Mouse (Mus musculus): ENCODE measurements around the gene Clec4f.
"Not testable (repeated sequence)": the region's sequence is repeated elsewhere in the genome, so short reads cannot be mapped to it uniquely, and the experiment has no call there.

Clec4f gene

DNA sequence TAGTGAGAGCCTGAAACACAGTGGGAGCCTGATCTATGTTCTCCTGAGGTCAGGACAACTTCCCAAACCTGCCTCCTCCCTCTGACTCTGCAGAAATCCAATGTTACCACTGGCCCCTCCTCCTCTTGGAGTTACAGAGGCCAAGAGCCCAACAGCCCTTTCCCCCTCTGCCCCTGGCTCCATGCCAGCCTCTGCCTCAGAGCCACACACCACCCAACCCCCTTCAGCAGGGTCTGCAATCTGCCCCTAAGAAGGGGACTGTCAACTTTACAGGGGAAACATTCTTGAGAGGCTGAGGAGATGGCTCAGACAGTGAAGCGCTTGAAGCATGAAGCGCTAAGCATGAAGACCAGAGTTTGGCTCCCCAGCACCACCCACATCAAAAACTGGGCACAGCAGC is at the start of gene Clec4f:
TSS of gene Clec4f (minus strand) at position 101 of the 400 bp plus-strand sequence.
- DNase-seq: no peak

DNA sequence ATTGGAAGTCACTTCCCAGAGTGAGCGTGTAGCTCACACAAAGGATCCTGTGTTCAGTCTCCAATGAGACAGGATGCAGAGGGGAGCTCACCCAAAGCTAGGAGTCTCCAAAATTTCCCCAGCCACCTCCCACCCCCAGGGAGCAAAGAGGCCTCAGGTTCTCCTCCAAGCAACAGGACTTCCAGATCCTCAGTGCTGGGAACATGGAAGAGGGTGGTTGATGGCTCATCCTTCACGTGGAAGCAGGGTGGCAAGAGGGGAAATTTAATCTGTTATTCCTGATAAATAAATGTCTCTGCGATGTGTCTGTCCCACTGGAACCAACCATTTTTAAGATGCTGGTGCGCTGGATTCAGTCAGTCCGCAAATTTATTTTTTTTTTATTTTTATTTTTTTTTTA is 48.7 kb upstream of the Clec4f start:
- no peak for DNase-seq

DNA sequence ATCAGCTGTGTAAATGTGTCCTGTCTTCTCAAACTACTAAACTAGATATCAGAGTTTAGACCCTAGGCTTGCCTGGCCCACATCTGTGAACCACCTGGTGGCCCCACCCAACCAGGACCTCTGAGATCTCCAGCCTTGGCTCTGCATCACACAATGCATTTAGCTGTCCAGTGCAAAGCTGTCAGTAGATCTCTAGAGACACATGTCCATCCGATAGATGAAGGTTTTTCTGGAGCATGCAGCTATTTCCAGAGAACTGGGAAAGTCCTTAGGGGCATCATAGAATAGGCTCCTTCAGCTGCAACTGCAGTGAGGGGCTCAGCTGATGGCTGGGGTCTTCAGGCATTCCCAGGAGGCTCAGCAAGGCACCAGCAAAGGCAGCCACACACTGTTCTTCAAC is 48.3 kb upstream of the Clec4f start:
- DNase-seq: no peak

DNA sequence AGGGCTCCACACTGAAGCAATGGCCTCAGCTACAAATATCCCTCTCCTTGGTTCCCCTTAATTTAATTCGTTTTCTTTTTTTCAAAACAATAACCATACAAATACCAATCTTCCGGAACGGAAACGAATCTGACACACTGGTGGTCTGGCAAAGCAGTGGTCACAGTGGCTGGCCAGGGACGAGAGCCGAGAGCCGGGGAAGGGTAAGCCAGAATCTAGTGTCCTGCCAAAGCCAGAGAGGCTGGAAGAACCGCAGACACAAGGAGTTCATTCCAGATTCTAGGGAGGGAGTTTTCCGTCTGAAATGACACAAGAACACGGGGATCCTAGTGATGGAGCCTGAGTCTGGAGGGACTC is 47.7 kb upstream of the Clec4f start:
- no peak for DNase-seq

DNA sequence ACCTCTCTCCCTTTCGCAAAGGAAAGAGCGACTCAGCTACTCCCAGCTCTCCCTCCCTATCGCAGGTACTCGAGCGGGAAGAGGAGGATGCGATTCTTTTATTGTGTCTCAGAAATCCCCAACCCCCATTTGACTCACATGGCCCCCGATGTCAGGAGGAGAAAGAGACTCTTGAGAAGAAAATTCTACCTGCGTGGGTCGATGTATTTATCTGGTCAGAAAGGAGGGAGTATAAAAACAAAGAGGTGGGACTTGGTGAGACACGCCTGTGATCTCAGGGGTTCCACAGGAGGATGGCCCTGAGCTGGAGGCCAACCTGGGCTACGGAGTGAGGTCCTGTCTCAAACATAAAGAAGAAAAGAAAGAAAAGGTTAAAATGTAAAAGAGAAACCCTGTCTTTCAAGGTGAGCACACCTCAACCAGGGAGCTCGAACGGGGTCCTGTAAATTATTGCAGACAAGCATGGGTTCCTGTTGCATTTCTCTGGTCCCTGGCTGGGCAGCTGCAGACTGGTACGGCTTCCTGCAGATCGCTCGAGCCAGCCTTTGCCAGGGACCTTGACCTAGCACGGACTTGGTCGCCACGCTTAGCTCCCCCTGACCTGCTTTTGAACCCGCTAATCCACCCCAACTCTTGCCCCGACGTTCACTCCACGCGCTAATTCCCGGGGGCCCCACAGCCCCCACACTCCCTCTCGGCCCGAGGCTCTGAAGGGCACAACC is 47.2 kb upstream of the Clec4f start:
- DNase-seq: no peak

DNA sequence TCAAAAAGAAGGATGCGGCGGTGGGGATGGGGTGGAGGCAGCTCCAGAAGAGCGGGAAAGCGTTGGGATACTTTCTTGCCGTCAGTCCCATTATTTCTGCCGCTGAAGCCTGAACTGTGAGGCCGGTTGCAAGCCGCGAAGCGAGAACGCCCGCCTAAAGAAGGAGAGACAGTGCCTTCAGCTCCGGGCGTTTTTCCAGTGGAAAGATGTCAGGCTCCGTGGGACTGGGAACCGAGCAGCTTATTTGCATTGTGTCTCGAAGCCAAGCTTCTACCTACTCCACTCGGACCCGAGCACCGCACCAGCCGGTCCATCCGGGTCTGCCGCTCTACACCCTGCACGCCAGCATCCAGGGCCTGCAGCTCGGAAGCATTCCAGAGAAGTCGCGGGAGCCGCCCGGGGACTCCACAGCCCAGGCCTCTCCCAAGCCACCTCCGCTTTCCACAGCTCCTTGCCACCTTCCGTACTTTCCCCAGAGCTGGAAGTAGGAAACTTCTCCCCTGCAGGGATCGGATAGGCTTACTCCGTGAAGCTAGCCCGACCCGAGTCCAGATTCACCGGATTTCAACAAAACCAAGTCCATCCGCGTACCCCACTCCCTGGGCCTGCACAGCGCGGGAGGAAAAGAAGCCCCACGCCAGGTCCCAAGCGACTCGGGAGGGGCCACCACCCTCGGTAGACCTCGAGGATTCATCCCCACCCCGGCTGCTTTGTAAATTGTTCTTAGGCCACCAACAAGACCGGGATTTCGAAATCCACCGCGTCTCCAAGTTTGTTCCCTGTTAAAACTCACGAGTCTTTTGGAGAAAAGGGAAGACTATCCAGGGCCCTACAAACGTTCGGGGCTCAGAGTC is 46.4 kb upstream of the Clec4f start:
- no peak for DNase-seq

DNA sequence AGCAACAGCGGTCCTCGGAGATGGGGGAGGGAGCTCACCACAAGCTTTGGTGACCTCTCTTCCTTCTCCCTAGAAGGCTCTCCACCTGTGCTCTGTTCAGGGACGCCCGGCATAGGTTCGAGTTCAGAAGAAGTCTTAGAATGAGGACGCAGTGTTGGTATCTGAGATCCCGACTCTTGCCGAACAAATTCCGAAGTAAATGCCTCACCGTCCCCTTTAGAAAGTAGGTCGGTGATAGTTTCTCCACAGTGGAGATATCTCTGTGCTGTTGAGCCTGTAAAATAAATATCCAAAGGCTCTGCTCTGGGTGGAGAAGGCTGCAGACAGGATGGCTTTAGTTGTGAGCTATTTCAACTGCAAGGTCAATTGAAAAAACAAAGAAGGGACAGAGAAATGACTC is 45.0 kb upstream of the Clec4f start:
- no peak for DNase-seq

DNA sequence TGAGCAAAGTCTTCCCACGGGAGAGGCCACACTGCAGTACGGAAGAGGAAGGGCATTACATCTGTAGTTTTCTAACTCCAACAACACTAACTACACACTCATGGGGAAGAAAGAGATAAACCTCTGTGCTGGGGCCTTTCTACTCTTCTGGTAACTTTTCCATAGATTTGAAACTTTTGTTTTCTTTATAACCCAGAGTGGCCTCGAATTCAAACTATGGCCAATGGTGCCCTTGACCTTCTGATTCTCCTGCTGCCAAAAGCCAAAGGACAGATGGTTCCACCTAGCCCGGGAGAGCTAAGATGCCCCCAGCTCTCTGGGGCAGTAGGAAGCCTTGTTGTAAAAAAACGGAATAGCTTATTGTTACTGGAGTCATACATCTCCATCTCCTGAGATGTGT is 44.0 kb upstream of the Clec4f start:
- DNase-seq: no peak

DNA sequence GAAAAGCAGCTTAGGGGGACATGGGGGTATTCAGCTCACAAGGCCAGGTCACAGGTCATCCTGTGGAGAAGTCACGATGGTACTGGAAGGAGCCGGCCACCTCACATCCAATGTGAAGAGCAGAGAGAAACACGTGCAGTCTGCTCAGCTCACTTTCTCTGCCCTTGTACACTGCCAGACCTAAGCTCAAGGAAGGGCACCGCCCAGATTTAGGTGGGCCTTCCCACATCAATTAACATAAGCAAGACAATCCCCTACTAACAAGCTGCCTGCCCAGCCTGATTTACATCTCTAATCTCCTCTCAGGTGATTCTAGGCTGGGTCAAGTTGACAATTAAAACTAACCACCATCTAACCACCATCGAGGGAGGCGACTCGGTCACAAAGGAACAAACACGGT is 41.9 kb upstream of the Clec4f start:
- DNase-seq: no peak

DNA sequence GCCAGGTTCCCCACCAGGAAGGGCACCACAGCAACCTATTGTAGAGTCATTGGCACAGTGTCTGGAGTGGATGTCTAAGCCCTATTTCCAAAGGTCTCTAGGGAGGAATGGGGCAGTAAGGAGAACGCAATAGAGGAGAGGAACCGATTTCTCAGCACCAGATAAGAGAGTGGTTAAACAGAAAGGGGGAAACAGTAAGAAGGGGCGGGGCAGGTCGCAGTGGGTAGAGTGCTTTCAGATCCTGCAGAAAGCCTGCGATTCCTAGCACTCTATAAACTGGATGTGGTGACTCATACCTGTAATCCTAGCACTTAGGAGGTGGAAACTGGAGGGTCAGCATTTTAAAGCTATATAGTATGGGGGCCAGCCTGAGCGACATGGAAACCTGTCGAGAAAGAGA is 40.7 kb upstream of the Clec4f start:
- no peak for DNase-seq

DNA sequence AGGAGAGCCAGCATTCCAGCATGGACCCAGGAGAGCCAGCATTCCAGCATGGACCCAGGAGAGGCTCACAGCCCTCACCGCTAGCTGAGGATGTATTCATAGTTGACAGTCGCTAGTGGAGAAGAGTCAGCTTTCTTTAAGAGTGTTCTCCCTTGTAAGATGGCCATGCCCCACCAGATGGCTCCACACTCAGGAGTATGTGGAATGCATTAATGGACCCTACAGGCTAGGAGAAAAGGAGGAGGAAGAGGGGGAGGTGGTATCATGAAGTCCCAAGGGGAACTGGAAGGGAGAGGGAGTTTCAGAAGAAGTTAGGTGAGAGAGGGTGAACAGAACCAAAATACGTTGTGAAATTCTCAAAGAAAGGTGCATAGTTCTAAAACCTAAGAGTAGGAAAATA is 39.7 kb upstream of the Clec4f start:
- DNase-seq: no peak

DNA sequence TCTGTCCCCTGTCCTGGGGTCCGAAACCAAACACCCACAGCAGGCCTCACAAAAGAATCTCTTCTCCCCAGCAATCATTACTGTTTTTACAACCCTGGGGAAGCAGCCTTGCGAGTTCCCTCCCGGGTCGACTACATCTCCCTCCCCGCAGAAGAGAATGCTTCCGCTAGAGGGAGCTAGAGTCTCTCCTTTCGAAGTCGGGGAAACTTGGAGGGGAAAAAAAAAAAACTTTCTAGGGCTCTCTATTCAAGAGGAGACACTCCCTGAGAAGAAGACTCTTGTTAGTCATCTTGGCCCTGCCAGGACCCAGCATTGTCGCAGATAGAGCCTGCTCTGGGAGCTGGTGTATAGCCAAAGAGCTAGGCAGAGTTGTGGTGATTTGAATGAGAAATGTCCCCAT is 37.8 kb upstream of the Clec4f start:
- DNase-seq: peak; percentile 31

DNA sequence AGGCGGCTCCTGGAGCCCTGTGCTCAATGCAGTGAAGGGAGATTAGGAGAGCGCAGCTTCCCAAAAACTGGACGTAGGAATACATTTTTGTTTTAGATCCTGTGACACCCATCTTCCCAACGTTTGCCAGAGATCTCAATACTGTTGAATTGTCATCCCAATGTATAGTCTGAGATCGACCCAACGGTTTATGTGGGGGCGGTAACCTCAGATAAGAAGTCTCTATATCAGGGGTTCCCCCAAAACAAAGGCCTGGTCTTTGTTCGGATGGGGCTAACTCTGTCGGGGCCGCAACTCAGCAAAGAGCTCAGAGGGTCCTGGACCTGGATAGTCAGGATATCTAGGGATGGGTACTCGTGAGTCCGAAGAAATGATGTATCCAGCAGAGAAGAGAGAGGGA is 37.0 kb upstream of the Clec4f start:
- DNase-seq: no peak

DNA sequence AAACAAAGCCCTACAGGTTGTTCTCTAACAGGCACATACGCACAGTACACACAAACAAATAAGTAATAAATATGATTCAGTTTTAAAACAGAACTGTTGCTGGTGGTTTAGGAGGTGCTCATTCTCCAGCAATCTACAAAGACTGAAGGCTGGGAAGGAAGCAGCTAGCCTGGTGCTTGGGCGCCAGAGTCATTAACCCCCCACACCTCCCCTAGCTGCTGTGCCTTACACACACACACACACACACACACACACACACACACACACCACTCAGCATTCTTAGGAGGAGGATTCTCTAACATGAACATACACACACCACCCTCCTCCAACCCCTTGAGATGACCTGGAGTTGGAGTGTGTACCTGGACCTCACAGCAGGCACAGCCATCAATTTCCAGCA is 34.9 kb upstream of the Clec4f start:
- DNase-seq: no peak

DNA sequence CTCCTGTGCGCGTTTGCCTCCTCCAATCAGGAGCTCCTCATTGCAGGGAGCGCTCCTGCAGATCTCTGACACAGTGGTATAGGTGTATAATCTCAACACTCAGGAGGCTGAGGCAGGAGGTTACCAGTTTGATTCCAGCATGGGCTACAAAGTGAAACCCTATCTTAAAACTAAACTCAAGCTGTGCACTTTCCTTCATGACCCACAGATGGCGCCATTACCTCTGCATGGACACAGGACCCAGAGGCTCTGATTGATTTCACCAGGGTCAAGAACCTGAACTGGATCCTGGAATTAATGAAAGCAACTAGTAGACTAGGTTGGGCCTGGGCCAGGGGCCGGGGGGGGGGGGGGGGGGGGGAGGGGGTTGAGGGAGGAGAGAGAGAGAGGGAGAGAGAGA is 34.3 kb upstream of the Clec4f start:
- peak; percentile 29 for DNase-seq

DNA sequence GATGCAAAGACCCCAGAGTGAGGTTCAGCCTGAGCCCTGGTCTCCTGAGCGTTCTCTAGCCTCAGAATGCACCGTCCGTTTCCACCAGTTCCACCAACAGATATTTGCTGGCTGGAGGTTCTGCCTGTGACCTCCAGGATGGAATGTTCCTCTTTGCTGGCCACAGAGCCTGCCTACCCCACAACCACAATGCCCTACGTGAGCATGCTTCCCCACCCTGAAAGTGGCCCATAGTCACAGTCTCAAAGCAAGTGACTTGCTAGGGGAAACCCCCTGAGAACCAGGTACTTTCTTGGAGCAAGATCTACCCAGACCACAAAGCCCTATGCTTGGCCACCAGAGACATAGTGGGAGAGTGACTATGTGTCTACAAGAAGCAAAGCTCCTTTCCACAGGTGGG is 33.4 kb upstream of the Clec4f start:
- DNase-seq: no peak

DNA sequence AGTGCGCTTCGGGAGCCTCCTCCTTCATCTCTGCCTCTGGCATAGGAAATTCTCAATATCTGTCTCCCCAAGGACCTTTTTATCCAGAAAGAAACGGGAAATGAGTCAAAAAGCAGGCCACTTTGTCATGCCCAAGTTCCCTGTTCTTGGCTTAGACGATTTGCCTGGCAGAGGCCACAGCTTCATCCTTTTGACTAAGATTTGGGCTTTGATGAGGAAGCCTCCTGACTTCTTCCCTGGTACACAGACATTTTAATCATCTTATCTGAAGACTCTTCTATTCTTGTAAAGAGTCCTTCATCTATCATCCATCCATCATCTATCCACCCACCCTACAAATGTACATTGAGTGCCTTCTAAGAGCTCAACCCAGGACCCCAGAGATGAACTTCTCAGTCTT is 21.8 kb upstream of the Clec4f start, which contains the start of gene Cd207:
TSS of gene Cd207 (minus strand) at position 101 of the 400 bp plus-strand sequence.
- no peak for DNase-seq

DNA sequence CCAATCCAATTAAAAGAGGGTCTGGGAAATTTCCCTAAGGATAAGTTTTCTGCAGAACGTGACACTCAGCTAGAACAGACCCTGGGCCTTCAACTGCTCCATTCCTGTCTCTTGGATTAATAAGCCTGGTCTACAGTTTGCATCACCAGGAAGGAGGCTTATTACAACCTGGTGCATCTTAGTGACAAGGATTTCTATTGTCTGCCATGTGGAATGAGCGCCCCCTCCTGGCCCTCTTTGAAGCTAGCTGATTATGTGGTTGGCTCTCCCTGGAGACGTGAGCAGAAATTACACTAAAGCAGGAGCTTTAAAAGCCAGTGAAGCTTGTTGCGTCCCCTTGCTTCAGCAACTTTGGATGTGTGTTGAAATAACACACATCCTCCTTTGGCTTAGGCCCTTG is 17.4 kb upstream of the Clec4f start:
- peak; percentile 61 for DNase-seq

DNA sequence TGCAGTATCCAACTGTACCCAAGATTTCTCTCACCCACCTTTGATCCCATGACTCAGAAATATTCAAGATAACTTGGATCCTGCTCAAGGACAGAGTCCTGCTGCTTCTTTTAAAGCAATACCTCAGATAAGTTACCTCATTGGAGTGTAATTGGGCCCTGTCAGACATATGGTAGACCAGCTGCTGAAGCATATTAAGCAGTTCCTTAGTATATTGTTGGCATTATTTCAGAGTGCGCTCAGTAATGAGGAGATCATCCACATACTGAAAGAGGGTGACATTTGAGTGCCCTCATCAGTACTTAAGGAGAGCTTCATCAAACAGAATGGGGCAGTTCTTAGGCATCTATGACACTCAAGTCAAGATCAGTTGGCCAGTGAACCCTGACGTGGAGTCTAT is 9.0 kb upstream of the Clec4f start:
- DNase-seq: no peak

DNA sequence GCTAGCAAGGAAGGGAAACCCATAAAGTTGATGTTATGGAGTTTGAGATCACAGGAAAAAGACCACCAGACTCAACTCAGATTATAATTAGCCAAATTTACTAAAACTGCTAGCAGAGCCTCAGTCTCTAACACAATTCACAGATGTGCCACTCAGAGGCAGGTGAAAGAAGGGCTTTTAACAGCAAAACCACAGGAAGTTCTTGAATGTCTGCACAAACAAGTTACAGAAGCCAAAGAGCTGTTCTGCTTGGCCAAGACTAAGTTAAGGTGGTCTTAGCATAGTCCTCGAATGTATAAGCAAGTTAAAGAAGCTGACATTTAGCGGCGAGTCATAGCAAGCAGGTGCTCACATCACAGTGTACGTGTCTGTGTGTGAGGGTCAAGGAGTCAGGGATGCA is 4.8 kb upstream of the Clec4f start:
- DNase-seq: no peak

DNA sequence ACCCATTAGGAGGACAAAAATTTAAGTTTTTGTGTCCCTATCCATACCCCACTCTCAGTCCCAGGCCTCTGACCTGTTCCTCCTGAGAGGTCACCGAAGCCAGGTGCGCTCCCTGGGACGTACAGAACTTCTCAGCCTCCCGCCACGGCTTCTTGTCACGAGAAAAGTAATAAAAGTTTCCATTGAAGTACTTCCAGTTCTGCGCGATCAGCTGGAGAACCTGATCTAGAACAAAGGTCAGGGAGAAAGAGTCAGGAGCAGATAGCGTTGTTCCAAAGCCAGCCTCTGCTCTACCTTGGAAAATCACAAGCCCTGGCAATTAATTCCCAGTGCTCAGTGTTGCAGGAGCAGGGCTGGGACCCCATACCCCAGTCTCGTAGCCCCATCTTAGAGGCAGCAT is 9.3 kb downstream of the Clec4f start:
- DNase-seq: no peak

DNA sequence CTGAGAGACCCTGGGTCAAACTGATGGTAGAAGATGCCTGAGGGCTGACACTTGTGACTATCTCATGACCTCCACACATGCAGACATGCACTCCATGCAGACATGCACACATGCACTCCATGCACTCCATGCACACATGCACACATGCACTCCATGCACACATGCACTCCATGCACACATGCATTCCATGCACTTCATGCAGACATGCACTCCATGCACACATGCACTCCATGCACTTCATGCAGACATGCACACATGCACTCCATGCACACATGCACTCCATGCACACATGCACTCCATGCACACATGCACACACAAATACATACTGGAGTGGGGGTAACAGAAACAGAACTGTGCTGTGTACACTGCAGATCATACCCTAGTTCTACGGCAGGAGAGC is 20.7 kb downstream of the Clec4f start:
- no peak for DNase-seq

DNA sequence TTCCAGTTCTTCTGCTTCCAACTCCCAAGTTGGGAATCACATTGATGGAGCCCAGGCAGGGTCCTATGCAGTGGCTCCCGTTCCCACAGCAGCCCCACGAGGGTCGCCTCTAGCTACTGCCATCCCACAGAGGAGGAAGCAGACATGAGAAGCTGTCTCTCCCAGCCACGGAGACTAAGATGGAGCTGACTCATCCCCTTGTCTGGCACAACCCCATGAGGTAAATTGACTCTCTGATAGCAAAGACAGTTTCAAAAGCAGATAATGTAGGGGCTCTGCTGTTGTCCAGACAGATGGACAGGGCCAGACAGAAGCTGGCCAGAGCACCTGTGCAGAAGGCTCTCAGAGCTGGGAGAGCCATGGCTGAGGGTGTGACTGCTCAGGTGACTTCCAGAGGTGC is 21.4 kb downstream of the Clec4f start:
- not testable (repeated sequence) for DNase-seq

DNA sequence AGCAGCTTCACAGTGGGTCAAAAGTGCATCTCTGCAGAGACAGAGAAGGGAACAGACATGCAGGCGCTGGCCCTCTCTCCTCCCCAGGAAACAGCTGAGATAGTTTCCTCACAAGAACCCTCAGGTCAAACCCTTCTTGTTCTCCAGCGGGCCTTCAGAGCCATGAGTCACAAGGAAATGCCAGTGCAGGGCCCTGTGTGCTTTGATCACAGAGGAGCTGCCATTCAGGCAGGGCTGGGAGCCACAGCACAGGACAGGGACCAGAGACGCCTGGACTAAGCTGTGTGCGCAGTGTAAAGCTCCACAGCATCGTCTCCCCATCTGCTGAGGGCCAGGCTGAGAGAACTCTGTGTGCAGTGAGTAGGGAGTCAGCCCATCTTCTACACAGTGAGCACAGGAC is 21.9 kb downstream of the Clec4f start:
- not testable (repeated sequence) for DNase-seq

DNA sequence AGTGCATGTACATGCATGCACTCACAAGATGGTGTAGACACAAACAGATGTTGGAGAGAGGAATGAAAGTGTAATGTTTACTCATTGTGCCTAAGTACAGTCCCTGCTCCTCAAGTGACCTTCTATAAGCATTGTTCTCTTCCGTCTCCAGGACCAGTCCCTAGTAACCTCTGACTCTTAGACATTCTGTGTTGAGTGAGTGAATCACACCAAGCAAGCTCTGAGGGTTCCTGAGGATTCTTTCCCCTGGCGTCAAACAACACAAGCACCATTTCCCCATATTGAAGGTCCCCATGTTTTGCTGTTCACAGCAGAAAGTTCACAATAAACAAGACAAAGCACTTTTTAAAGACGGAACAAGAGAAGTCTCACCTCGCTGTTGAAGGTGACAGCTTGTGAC is 24.2 kb downstream of the Clec4f start:
- no peak for DNase-seq

Data from cerebellum, adult 9-10 months (tissue).